Mouse (Mus musculus) urinary bladder, postnatal 25 days (tissue): ENCODE results near the gene Rab3d.
A peak's percentile ranks its signal among the peaks of the same experiment; 100 is the strongest.

ENCODE experiments used
- DNase-seq: peaks from one replicate; pipeline ENCODE4 v3.0.0; 2022; ENCODE audit warnings: low spot score

The Rab3d gene

DNA sequence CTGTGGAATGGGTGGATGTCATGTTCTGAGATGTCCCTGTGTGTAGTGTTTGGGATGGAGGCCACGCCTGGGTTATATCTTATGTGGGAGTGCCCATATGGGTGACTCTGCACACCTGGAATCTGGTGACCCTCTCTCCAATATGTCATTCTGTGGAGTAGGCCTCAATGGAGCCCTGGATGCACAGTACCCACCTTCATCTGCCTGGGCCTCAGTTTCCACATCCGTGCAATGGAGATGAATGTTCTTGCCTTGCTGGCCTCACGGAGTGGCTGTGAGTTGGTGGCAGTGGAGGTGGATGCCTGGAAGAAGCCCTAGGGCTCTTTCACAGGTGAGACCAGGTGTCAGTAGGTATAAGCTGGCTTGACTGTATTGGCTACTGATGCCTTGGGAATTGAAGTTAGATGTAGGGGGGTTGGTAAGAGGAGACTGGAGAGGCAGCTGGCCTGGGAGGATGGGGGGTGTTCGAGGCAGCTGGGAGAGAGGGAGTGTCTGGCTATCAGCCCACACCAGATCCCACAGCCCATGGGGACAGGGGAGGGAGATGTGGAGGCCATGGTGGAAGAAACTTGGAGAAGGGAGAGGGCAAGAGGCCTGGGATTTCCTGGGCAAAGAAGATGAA lies 20.4 kb upstream of the Rab3d start:
- no peak for DNase-seq

DNA sequence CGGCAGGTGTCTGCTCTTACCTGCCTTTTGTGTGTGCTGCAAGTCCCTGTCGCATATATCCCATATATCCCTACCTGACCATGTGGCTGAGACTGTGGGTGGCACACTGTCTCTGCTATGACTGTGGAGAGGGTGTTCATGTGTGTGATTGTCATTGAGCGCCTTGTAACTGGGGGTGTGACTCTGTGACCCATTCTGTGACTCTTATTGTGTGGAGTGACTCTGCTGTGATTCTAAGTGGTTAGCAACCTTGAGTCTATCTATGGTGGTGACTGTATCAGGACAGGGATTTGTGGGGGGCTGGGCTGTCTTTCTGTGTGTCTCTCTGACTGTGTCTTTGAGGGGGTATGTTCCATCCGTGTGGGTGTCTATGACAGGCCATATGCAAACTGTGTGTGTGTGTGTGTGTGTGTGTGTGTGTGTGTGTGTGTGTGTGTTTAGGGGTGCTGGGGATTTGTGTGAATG lies 19.8 kb upstream of the Rab3d start:
- DNase-seq, result no peak

DNA sequence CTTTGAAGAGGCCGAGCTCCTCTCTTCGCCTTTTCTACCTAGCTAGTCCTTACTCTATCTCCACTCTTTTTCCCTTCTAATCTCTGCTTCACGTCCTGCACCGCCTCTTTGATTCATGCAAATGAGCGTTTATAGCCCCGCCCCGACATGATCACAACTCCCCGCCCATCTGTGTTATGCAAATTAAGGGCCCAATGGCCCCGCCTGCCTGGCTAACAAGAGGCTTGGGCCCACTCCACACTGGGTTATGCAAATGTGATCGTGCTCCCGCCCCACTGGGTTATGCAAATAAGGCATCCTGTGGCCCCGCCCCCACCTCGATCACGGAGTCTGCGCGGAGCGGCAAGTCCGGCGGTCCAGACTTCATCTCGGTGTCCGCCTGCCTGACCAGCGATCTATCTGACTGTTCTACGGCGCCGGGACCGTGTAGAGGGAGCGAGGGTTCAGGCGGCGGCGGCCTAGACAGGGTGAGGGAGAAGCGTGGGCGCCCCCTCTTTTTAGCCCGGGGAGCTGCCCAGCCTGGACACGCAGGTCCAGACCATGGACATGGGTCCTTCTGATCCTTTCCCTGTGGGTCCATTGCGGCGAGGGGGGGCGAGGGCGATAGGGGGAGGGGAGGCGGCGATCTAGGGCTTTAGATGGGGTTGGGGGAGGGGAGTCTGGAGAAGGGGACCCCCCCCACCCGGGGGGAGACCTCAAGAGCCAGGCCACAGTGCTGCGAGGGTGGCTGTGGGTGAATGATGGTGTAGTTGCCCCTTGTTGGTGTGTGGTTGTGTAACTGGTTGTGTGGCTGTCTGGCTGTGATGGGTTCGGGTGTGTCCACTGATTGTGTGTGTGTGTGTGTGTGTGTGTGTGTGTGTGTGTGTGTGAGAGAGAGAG lies 18.9 kb upstream of the Rab3d start, which contains the start of gene Plppr2:
Gene Plppr2, plus strand, starts transcription at position 342 of the 879 bp plus-strand sequence.
- peak; percentile 95 for DNase-seq

DNA sequence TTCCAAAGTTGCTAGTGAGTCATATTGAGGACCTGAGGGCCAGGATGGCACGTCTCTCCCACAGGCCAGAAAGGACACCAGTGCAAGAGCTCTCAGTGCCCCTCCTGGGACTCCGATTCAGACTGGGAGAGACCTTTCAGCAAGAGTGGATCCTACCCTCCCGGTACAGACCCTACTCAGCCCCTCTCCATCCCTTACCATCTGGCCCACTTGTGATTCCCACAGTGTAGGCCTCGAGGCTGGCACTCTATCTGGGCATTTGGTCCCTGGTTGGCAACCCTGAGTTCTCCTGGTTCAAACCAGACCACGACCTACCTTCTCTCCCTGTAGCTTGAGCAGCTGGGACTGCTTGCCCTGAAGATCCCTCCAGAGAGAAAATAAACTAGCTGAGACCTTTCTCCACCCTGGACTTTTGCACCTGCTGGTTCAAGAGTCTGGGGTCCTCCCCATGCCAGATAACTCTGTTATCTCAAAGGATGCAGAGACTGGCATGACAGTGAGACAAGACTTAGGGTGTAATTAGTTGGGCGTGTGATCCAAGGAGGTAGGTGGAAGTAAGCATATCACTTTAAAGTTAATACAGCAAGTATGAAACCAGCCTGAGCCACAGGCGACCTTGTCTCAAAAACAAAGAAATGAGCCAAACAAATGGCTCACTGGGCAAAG lies 17.6 kb upstream of the Rab3d start:
- DNase-seq, result no peak

DNA sequence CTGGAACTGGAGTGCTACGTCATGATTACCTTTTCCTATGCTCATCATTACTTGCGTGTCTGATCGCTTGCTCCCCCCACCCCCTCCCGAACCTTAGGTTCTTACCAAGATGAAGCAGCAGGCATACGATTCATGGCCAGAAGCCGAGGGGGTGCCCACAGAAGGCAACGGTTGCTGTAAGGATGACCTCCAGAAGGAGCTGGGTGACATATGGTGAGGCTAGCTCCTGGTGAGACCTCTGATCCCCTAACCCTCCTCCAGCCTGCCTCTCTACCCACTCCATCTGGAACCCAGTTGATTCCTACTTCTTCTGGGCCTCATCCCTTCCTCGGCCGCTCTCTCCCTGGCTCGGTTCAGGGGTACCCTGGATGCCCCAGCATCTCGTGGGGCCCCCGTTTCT lies 16.0 kb upstream of the Rab3d start:
- no peak for DNase-seq

DNA sequence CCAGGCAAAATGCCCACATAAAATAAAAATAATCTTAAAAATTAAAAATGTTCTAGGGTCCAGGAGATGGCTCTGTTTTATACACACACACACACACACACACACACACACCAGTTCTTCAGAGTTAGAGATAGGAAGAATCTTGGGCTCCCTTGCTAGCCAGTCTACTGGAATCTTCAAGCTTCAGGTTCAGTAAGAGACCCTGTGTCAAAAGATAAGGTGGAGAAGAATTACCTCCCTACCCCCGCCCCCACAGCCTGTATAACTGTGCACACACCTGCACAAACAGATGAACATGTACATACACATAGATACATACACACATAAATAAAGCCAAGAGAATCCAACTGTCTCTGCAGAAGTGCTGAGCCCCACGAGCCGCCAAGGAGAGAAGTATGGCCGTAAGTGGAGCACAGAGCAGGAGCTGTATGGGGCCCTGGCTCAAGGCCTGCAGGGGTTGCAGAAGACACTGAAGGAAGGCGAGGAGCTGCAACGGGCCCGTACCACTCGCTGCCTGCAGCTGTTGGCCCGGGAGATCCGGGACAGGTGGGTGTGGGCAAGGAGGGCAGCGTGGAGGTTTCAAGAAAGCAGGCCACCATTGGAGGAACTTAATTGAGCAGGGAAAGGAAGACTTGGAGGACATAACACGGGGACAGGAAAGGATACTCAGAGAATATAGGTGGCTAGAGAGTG lies 14.6 kb upstream of the Rab3d start:
- no peak for DNase-seq

DNA sequence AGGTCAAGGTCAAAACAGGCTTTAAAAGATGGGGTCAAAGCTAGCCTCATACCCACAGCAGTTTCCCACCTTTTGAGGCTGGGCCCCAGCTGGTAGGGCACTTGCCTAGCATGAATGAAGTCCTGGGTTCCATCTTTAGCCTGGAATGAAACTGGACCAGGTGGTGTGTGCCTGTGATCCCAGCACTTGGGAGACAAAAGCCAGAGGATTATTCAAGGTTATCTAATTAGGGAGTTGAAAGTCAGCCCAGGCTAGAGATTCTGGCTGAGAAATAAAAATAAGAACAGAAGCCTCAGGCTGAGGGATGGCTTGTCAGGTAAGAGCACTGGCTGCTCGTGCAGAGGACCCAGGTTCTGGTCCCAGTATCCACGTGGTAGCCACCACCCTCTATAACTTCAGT lies 14.0 kb upstream of the Rab3d start:
- DNase-seq, result no peak

DNA sequence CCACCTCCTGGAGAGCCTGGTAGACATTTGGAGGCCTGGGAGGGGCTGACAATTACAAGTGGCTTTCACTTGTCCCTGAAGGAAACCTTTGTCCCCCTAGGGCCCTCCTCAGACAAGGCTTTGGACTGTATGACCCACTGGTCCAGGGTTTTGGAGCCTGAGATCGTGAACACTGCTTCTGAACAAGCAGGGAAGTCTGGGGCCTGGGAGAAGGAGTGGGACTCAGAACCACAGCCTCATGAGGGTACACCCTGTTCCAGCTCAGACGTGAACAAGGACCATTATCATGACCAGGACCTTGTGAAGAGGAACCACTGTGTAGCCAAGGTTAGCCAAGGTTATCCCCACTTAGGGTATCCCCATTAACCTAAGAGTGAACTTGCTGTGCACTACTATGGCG lies 11.2 kb upstream of the Rab3d start:
- no peak for DNase-seq

DNA sequence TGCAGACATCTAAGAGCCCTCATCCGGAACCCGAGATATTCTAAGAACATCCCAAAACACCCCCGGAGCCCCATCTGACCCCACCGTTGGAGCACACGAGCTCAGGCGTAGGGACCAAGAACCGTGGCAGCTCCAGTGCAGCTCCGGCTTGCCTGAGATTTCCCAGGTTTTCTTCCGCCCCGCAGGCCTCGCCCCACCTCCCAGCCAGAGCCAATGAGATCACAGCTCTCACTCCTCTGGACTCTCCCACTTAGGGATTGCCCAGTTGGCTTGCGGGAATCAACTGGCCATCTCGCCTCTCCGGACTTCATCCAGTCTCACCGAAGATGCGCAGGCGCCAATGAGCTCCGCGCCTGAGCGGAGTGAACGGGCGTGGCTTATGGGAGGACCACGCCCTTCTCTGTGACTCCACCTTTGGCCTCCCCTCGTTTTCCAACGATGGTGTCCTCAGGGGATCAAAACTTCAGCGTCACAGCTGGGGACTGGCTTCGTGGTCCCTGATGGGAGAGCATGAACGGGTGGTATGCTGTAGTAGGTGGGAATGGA lies 9.3 kb upstream of the Rab3d start, which contains the start of the genes Ccdc159 and Tmem205:
Gene Ccdc159, plus strand, starts transcription at position 264 of the 546 bp plus-strand sequence.
Gene Tmem205, minus strand, starts transcription at position 349 of the 546 bp plus-strand sequence.
- DNase-seq, result peak; percentile 81

DNA sequence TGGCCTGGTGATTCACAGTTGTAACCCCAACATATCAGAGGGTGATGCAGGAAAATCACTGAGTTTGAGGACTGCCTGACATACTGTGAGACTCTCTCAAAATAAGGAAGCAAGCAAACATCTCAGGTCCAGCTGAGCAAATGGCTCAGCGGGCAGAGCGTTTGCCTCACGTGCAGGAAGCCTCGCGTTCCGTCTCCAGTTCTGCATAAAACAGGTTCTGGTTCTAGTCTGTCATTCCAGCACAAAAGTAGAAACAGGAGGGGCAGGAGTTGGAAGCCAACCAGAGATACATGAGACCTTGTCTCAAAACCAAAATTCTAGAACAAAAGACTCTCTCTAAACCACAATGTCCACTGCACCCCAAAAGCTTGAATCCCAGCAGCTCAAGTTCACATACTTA lies 8.8 kb upstream of the Rab3d start:
- DNase-seq, result no peak

DNA sequence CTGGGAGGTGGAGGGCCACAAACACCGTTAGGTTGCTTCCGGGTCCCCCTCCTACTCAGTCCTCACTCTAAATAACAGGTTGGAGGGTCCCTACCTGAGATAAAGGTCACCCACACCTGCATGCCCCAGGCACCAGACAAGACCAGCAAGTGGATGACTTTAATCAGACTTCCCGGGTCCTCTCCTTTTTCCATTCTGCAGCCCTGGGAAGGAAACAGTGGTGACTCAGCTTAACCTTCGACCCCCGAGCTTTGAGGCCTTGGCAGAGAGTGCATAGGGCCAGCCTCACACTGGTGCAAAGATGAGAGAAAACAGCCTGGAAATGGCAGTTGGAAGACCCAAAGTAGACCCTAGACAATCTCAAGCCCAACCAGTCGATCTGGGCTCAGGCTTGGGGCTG lies 8.2 kb upstream of the Rab3d start:
- no peak for DNase-seq

DNA sequence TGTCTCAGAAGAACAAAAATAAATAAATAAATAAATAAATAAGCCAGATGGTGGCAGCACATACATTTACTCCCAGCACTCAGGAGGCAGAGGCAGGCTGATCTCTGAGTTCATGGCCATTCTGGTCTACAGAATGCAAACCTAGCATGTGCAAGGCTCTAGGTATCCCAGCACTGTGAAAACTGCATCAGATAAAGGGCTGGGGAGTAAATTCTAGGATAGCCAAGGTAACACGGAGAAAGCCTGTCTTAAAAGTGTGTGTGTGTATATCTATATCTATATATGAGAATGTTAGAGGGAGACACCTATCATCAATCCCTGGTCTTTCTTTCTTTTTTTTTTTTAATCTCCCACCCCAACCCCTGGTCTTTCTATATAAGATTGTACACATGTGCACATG lies 7.5 kb upstream of the Rab3d start:
- DNase-seq, result no peak

DNA sequence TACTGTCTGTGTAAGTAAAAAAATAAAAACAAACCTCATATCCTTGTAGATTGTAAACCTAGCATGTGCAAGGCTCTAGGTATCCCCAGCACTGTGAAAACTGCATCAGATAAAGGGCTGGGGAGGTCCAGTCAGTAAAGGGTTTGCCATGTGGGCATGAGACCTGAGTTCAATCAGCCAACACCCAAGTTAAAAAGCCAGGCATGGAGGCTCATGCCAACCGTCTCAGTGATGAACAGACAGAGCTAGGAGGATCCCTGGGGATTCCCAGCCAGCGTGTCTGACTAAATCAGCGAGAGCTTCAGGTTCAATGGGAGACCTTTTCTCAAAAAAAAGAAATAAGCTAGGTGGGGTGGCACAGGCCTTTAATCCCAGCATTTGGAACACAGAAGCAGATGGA lies 7.0 kb upstream of the Rab3d start:
- no peak for DNase-seq

DNA sequence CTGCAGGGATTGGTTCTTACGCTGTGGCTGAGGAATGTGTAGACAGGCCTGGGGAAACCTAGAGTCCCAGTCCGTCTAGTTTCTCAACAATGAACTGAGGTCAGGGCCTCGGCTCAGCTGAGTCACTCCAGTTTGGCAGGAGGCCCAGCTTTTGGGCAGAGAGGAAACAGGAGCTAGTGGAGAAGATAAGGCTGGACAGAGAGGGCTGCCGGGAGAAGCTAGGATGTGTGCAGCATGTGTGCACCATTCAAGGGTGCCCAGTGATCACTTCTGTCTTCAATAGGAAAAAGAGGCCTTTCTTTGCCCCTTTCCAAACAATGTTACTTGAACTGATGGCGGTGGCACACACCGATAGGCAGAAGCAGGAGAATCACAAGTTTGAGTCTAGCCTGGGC lies 6.1 kb upstream of the Rab3d start:
- peak; percentile 90 for DNase-seq

DNA sequence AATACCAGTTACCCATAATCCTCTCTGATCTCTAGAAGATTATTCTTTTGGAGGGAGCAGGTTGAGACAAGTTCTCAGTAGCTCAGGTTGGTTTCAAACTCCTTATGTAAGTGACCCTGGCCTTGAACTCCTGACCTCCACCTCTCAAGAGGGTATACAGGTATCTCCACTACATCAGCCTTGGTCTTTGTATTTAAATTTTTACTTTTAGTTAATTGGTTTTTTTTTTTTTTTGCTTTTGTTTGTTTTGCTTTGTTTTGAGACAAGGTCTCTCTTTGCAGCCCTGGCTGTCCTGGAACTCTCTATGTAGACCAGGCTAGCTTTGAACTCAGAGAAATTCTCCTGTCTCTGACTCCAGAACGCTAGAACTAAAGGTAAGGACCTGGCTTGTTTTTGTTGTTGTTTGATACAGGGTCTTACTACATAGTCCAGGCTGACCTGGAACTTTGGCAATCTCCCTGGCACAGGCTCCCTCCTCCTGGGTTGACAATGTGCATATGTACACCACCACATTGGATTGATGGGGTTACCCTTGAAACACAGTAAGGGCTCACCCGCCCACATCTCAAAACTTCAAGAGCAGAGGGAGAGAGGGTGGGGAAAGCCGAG lies 5.6 kb upstream of the Rab3d start:
- no peak for DNase-seq

DNA sequence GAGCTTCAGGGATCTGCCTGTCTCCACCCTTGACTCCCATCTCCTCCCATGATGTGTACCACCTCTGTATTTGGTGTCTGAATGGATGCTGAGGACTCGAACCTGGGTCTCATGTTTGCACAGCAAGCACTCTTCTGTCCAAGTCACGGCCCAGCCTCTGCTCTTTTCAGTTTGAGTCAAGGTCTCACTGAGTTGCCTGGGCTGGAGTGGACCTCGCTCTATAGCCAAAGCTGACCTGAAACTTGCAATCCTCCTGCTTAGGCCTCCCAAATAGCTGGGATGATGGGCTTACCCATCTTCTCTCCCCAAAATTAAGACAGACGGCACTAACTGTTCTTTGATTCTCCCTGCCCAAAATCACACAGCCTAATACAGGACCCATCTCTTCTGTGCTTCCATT lies 5.0 kb upstream of the Rab3d start:
- no peak for DNase-seq

DNA sequence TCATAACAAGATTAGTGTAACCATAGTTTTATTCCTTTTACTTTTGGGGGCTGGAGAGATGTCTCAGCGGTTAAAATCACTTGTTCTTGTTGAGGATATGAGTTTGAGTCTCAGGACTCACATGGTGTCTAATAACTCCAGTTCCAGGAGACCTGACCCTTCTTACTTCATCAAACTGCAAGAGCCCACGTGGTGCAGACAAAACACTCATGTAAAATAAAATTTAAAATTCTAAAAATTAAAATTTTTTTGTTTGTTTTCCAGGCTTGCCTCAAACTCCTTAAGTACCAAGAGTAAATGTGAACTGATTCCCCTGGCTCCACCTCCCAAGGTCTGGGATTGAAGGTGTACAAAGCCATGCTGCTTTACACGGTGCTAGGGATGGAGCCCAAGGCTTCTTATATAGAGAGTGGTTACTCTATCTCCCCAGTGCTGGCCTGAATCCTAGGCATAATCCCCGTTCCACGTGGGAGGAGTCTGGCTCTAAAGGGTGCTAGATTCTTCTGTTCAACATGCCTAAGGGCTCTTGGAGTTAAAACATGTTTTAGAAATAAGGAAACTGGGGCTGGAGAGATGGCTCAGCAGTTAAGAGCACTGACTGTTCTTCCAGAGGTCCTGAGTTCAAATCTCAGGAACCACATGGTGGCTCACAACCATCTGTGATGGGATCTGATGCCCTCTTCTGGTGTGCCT lies 846 bp upstream of the Rab3d start:
- no peak for DNase-seq

DNA sequence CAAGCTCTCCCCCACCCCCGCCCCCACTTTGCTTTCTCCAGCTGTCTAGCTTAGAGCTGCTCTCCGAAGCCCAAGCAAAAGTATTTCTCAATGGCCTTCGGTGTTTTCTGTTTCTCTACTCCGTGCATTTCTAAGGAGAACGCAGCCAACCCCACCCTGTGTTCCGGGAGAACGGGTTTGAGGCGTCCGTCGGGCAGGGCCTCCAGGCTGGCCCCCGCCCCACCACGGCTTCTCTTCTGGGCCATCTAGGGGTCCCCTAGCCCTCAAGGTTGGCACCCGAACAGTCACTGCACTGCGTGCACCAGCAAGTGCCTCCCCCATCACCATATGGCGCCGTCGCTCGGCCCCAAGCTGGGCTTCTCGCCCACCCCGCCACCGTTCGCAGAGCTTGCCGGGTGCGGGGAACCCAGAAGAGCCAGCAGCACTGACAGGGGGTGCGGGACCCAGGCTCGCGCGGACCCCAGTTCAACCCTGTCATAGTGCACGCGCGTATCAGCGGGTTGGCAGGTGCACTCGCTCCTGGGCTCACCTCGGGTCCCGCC lies 428 bp downstream of the Rab3d start:
- peak; percentile 30 for DNase-seq

DNA sequence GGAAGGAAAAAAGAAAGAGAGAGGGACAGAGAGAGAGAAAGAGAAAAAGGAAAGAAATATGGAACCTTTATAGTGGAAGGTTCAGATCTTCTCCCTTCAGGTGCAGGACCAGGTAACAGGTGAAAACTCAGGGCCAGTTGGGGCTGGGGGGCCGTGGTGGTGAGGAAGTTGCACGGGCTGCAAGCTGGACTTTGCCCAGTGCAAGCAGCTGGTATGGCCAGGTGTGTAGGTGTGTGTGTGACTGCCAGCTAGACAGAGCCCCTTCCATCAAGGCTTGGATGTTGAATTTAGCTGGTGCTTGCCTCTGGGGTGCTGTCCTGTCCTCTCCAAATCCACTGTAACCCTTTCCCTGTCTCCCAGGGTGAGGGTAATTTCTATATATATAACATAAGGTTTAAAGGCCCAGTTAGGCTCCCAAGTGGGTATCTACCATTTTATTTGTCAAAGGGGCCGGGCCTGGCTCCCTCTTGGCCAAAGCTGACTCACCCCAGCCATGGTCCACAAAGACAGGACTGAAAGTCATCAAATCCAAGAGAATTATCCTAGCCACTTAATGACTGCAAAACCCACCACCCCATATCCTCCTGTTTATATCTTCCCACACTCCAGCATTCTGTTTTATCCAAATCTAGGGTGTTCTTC lies 1.0 kb downstream of the Rab3d start:
- DNase-seq, result no peak
